Mouse (Mus musculus) heart, postnatal 25 days (tissue): Measurements from ENCODE around the gene Tmprss7. TPM values are rescaled to one million over a fixed set of nuclear protein-coding genes. Genes with fewer than 3 reads are reported as not detected.

Experiments used
- DNase-seq: peaks from one replicate; pipeline ENCODE4 v3.0.0; 2022; ENCODE audit warnings: low spot score
- intact Hi-C: fragments of 180-260 bp; cut with DNase I; formaldehyde crosslinking; loops from one replicate; pipeline ENCODE4 v1.15.1; 2025
- total RNA-seq, 2 experiments: library from RNA; stranded (reverse); gene quantifications; 2 replicates each; pipeline ENCODE4 v1.2.3; 2021

The Tmprss7 gene
- total RNA-seq, 2 experiments from 2014 or later: not detected

GRCm38 (mm10) chr16:45690178-45690577, 3.3 kb downstream of the Tmprss7 start:
- no peak for DNase-seq
- intact Hi-C loops: no loop called here

- intact Hi-C loops: loop anchor here (10.0 kb wide), 1 partner anchor 128 kb away; no protein-coding TSS in a partner anchor
- no peak for DNase-seq
These were observed 6.6 kb downstream of the Tmprss7 start for GRCm38 (mm10) chr16:45686833-45687232.

- intact Hi-C loops: loop anchor here (1.0 to 10.0 kb wide), 3 partner anchors 130 to 337 kb away; no protein-coding TSS in a partner anchor
- no peak for DNase-seq
These were observed 8.2 kb downstream of the Tmprss7 start for GRCm38 (mm10) chr16:45685295-45685694.

DNA sequence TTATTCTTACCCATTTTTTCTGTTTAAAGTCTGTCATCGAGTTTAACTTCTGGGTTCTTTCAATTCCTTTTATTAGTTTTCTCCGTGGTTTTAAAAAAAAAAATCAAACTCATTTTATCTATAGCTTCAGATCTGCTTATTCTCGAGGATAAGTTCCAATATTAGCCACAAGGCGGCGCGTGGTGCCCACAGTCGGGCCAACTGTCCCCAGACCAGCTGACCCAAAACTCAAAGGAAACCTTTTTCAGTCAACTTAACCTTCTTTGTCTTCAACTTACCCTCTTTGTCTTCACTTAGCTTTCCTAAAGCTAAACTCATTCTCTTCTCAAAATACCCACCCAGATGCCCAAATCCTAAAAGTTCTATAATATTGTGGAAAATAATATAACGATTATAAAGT, 8.6 kb downstream of the Tmprss7 start:
- intact Hi-C loops: loop anchor here (1.0 to 10.0 kb wide), 3 partner anchors 130 to 337 kb away; no protein-coding TSS in a partner anchor
- no peak for DNase-seq

DNA sequence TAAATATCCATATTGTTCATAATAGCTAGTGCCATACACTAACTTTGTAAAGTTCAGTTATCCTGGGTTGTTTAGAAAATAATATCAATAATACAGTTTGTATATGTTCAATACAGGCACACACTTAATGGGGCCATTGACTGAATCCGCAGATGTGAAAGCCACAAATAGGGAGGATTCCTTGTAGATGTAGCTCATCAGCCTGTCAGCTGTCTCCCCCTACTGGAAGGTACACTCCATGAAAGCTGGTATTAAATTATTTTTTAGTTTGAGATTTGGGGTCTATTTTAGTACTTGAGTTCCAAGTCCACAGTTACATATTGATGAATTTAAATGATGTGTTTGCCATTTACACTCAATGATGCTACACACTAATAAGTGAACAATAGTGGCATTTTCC, 17.0 kb downstream of the Tmprss7 start:
- DNase-seq: no peak
- intact Hi-C loops: no loop called here

DNA sequence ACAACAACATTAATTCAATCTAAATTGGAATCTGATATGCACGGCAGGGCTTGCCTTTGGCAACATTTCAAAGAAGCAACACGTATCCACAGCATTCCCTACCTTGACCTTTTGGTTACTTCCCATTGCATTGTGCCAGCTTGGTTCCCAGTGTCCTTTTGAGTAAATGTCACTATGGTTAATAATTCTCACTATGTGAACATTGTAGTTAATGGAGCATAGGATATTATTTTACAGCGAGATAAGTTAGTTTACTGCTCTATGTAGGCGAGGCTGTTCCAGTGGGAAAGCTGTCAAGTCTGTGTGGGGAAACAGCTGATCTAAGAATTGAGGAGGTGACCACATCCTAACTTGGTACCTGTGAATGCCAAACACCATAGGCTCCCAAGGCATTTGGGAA, 23.5 kb downstream of the Tmprss7 start:
- DNase-seq: no peak
- intact Hi-C loops: no loop called here

DNA sequence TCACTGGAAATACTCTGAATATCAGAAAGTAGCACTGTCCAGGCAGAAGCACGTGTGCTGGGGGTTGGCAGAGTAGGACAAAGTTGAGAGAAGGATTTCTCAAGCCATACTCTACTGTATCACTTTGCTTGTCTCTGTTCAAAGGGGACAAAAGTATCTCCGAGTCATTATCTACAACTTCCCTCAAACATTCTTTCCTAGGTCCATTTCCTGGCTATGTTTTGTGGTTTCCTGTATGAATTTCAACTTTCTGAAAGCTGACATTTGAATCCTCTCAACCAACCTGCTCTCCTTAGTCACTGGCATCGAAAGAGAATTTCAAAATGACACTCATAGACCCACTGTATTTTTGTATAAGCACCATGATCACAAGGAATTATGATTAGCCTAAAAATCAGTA, 25.3 kb downstream of the Tmprss7 start:
- DNase-seq: no peak
- intact Hi-C loops: no loop called here

- intact Hi-C loops: no loop called here
- DNase-seq: no peak
These were observed 27.3 kb downstream of the Tmprss7 start for GRCm38 (mm10) chr16:45666136-45666535.

GRCm38 (mm10) chr16:45662381-45662780, 31.1 kb downstream of the Tmprss7 start:
- no peak for DNase-seq
- intact Hi-C loops: no loop called here

GRCm38 (mm10) chr16:45659596-45659995, 33.9 kb downstream of the Tmprss7 start:
- intact Hi-C loops: no loop called here

DNA sequence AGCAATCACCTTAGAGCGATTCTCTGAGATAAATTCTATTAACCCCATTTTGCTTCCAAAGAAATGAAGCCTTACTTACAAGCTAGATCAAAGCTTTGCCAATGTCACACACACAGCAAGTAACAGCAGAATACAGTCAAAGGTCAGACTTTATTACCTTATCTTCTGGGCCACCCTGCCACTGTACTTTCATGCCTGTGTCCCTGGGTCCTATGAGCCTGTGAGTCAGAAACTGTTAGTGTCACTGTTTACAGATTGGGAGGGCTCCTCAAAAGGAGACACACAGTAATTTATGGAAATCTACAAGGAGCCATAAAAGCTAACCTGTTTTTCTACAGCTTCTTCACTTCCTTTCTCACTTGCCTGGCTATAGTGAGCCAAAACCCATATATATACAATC, 35.2 kb downstream of the Tmprss7 start:
- intact Hi-C loops: no loop called here

More at GRCm38 (mm10) chr16:45659596-45659995, 33.9 kb downstream of the Tmprss7 start:
- DNase-seq: no peak

GRCm38 (mm10) chr16:45657574-45658159, 35.8 kb downstream of the Tmprss7 start:
- no peak for DNase-seq
- intact Hi-C loops: no loop called here

More for the DNA sequence above, 35.2 kb downstream of the Tmprss7 start:
- DNase-seq: no peak

DNA sequence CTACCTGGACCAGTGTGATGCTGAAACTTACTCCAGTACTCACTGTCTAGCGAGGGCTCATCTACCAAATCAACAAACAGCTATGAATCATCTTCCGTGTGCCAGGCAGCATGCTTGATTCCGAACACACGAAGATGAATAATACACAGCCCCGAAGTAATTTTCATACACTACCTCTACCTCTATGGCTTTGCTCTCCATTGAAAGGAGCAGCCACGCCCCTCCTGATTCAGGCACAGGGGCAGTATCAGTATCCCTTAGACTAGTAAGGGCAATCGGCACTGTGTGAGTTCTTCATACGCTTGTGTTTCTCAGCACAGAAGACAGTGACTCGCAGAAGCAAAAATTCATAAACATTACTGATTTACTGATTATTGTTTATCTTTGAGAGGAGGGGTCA, 39.0 kb downstream of the Tmprss7 start:
- intact Hi-C loops: no loop called here
- no peak for DNase-seq

DNA sequence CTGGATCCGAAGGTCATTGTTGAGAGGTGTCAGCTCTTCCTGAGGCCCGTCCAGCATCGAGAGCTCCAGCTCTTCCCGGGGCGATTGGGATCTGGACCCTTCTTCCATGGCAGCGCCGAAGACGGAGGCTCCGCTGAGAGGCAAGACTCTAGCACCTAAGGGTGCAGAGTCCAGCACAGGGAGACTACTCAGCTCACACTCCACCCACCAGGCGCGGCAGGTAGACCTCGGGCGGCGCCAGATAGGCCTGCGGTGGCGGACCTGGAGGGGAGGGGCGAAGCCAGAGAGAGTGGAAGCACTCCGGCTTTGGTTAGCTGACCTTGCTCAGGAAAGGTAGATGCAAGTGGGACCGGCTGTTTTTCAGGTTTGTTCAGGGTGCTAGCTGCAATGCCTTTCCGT, 39.5 kb downstream of the Tmprss7 start, which contains the start of gene BC016579:
TSS of gene BC016579 (minus strand) at position 135 of the 399 bp plus-strand sequence.
- intact Hi-C loops: no loop called here
- no peak for DNase-seq

DNA sequence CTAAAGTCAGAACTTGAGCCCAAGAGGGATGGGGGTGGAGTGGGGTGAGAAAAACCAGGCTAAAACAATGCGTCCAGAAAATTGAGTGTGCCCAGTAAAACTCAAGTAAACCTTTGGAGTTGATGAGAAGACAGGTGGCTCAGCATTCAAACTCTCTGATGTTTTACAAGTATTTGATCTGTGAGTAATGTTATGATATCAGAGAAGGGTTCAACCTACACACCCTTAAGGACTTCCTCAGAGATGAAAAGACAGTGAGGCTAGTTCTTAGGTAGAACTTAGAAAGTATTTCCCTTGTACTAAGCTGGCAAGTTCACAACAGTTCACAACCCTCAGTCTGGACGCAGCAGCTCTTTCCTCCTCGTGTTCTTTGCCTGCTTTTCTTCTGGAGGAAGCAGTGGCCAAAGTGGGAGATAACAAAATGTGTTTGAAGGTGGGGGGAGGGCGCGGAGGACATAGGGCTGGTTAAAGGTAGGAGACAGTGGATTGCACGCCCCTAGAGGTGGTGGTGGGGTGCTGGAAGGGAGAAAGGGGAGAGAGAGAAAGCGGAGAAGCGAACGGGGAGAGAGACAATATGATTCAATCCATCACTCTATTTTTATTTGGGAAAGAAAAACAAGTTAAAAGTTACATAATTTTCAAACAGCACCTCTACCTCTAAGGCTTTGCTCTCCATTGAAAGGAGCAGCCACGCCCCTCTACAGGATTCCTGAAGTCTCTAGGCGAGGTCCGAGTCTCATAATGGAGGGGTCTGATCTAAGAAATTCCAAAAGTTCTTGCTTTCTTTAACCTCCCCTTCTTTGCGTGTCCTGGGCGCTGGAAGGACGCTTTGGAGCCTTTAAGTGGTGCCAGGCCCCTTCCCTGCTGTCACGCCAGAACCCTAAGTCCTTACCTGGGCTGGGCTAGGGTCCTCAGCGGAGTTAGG, 40.2 kb downstream of the Tmprss7 start:
- intact Hi-C loops: no loop called here
- DNase-seq: no peak

DNA sequence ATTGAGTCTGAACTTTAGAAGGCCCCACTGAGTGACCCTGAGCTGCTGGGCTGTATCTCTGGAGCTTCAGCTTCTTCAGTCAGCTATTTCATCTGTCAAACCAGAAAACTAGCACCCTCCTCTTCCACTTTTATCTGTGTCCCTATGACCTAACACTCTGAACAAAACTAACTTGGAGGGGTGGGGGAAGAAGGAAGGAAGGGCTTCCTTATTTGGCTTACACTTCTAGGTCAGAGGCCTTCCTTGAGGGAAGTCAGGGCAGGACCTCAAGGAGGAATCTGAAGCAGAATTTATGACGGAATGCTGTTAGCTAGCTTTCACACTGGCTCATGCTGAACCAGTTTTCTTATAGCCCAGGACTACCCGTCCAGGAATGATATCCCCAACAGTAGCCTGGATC, 42.0 kb downstream of the Tmprss7 start:
- intact Hi-C loops: no loop called here
- no peak for DNase-seq

- DNase-seq: no peak
- intact Hi-C loops: no loop called here
These were observed 49.1 kb downstream of the Tmprss7 start for GRCm38 (mm10) chr16:45644380-45644779.

DNA sequence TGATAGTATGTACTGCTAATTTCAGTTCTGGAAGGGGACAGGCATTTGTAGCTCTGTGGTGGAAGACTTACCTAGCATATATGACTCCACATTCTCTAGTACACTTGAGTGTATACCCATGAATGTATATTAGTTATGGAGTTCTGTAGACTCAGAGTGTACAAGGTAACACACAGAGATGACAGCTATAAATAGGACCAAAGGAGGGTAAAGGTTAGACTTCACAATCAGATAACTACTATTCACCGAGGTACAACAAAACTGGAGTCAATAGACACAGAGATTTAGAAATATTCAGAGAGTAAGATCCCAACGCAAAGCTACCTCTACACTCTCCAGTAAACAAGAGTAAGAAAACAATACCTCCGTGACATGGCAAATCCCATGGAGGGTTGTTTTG, 49.5 kb downstream of the Tmprss7 start:
- intact Hi-C loops: no loop called here
- no peak for DNase-seq

DNA sequence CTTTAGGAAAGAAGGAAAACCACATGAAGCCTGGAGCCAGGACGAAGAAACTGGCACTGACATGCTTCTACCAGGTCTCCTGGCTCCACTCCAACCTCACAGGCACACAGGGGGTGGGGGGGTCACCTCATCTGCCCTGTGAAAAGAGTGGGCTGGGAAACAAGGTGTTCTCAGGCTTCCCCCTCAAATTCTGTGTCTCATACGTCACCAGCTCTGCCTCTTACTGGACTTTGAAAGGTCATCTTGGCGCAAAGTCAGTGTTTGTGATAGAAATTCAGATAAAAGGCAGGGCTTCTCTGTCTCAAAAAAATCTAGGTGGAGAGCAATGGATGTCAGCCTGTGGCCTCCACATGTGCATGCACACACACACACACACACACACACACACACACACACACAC, 52.2 kb downstream of the Tmprss7 start:
- intact Hi-C loops: no loop called here
- no peak for DNase-seq

- intact Hi-C loops: no loop called here
- no peak for DNase-seq
These were observed 53.2 kb downstream of the Tmprss7 start for GRCm38 (mm10) chr16:45640070-45640762.
